Mouse (Mus musculus): ENCODE measurements around the gene Tnfrsf19.

Tnfrsf19 gene

GRCm38 (mm10) chr14:61020968-61021367, 25.3 kb downstream of the Tnfrsf19 start:
- DNase-seq (ENCODE audit: low spot score) = no peak

- no peak for DNase-seq (ENCODE audit: low spot score)
Measured at GRCm38 (mm10) chr14:61019880-61020279, 26.4 kb downstream of the Tnfrsf19 start.

GRCm38 (mm10) chr14:61014544-61014943, 31.7 kb downstream of the Tnfrsf19 start:
- DNase-seq (ENCODE audit: low spot score) = no peak

GRCm38 (mm10) chr14:61012397-61012931, 33.8 kb downstream of the Tnfrsf19 start:
- DNase-seq (ENCODE audit: low spot score) = peak; percentile 59

- no peak for DNase-seq (ENCODE audit: low spot score)
Measured at GRCm38 (mm10) chr14:61011621-61012174, 34.6 kb downstream of the Tnfrsf19 start.

GRCm38 (mm10) chr14:61005127-61005837, 41.0 kb downstream of the Tnfrsf19 start:
- no peak for DNase-seq (ENCODE audit: low spot score)

- DNase-seq (ENCODE audit: low spot score) = no peak
Measured at GRCm38 (mm10) chr14:61003676-61004075, 42.6 kb downstream of the Tnfrsf19 start.

- no peak for DNase-seq (ENCODE audit: low spot score)
Measured at GRCm38 (mm10) chr14:61000072-61000471, 46.2 kb downstream of the Tnfrsf19 start.

- DNase-seq (ENCODE audit: low spot score) = no peak
Measured at GRCm38 (mm10) chr14:60996556-60996955, 49.7 kb downstream of the Tnfrsf19 start.

GRCm38 (mm10) chr14:60993506-60993905, 52.8 kb downstream of the Tnfrsf19 start:
- DNase-seq (ENCODE audit: low spot score) = no peak

- no peak for DNase-seq (ENCODE audit: low spot score)
Measured at GRCm38 (mm10) chr14:60993092-60993491, 53.2 kb downstream of the Tnfrsf19 start.

GRCm38 (mm10) chr14:60992144-60992543, 54.1 kb downstream of the Tnfrsf19 start:
- DNase-seq (ENCODE audit: low spot score) = no peak

GRCm38 (mm10) chr14:60988228-60988627, 58.1 kb downstream of the Tnfrsf19 start:
- no peak for DNase-seq (ENCODE audit: low spot score)

GRCm38 (mm10) chr14:60986926-60987325, 59.4 kb downstream of the Tnfrsf19 start:
- no peak for DNase-seq (ENCODE audit: low spot score)

- DNase-seq (ENCODE audit: low spot score) = no peak
Measured at GRCm38 (mm10) chr14:60985077-60985476, 61.2 kb downstream of the Tnfrsf19 start.

- DNase-seq (ENCODE audit: low spot score) = no peak
Measured at GRCm38 (mm10) chr14:60984266-60984665, 62.0 kb downstream of the Tnfrsf19 start.

- DNase-seq (ENCODE audit: low spot score) = no peak
Measured at GRCm38 (mm10) chr14:60982126-60982525, 64.2 kb downstream of the Tnfrsf19 start.

GRCm38 (mm10) chr14:60980244-60980887, 65.9 kb downstream of the Tnfrsf19 start:
- no peak for DNase-seq (ENCODE audit: low spot score)

- no peak for DNase-seq (ENCODE audit: low spot score)
Measured at GRCm38 (mm10) chr14:60978129-60978528, 68.2 kb downstream of the Tnfrsf19 start.

- DNase-seq (ENCODE audit: low spot score) = no peak
Measured at GRCm38 (mm10) chr14:60976231-60976630, 70.1 kb downstream of the Tnfrsf19 start.

- no peak for DNase-seq (ENCODE audit: low spot score)
Measured at GRCm38 (mm10) chr14:60975736-60976135, 70.6 kb downstream of the Tnfrsf19 start.

GRCm38 (mm10) chr14:60970961-60971360, 75.3 kb downstream of the Tnfrsf19 start:
- DNase-seq (ENCODE audit: low spot score) = peak; percentile 27

- DNase-seq (ENCODE audit: low spot score) = no peak
Measured at GRCm38 (mm10) chr14:60966061-60966460, 80.2 kb downstream of the Tnfrsf19 start.
